Mouse (Mus musculus): ENCODE data around the gene Dhx16.

GRCm38 (mm10) chr17:35870884-35871696 is 8.5 kb upstream of the Dhx16 start:
- TF ChIP-seq CTCF (IDR thresholded peaks at IDR 0.05; ENCODE audit: low read depth, low read length) (peak; percentile 26; the same call in 1 of the 2 replicates), POLR2A (IDR thresholded peaks at IDR 0.05; ENCODE audit: extremely low read depth, insufficient read depth, low read length) (no peak)

All from liver, adult 2 months (tissue).